Mouse (Mus musculus) myocyte (in vitro differentiated cells): ENCODE measurements at regions not wholly inside any gene's neighbourhood (a gene's known extent, or its start where the extent isn't known, plus 50 kb on each side); places are given as distances from the start of the nearest gene placed in this dataset.

Experiments
- MAX ChIP-seq: IDR thresholded peaks from one replicate; pipeline ENCODE4 v1.6.1; 2011; ENCODE audit warnings: low read depth, mild to moderate bottlenecking, control low read depth
- POLR2A ChIP-seq: IDR thresholded peaks from one replicate; pipeline ENCODE4 v1.6.1; 2011; ENCODE audit warnings: low read depth, mild to moderate bottlenecking, control low read depth, moderate library complexity; ENCODE audit not compliant: insufficient read length
- POLR2AphosphoS2 ChIP-seq: IDR thresholded peaks from one replicate; pipeline ENCODE4 v1.6.1; 2011; ENCODE audit warnings: low read depth, control low read depth; ENCODE audit not compliant: insufficient read length
- TCF3 ChIP-seq: IDR thresholded peaks from one replicate; pipeline ENCODE4 v1.6.1; 2011; ENCODE audit warnings: low read depth, control low read depth; ENCODE audit not compliant: insufficient read length

GRCm38 (mm10) chr10:118083721-118084075 lies 57.9 kb upstream of the Mdm1 start:
- TF ChIP-seq POLR2AphosphoS2 = no peak
- TF ChIP-seq TCF3 = no peak
- TF ChIP-seq MAX = no peak
- TF ChIP-seq POLR2A = no peak
